Mouse (Mus musculus): ENCODE data around the gene Arl9. TPM values are rescaled to one million over a fixed set of nuclear protein-coding genes. Genes with fewer than 3 reads are reported as not detected.
A peak's percentile ranks its signal among the peaks of the same experiment; 100 is the strongest.
"Not testable (repeated sequence)": the region's sequence is repeated elsewhere in the genome, so short reads cannot be mapped to it uniquely, and the experiment has no call there.

Gene Arl9
- total RNA-seq (2021), result not detected

DNA sequence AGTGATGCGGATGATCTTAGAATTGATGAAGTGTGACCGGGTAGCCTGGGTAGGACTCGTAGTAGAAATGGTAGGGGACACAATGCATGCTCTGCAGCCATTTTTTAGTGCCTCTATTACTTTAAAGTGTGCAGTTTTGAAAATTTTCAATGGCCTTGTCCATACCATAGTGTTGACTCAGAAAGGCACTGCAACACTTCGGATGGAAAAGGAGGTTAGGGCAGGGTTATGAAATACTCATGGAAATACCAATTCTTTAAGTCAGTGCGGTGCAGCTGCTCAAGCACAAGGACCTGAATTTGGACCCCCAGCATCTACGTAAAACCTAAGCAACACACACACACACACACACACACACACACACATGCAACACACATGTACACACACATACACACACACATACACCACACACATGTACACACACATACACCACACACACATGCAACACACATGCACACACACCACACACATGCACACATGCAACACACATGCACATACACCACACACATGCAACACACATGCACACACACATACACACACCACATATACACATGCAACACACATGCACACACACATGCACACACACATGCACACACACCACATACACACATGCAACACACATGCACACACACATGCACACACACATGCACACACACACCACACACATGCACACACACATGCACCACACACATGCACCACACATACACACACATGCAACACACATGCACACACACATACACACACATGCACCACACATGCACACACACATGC is at the start of gene Arl9:
Gene Arl9, plus strand, starts transcription at position 5 of the 771 bp plus-strand sequence.
- intact Hi-C loops (cut with DNase I), result no loop called here

DNA sequence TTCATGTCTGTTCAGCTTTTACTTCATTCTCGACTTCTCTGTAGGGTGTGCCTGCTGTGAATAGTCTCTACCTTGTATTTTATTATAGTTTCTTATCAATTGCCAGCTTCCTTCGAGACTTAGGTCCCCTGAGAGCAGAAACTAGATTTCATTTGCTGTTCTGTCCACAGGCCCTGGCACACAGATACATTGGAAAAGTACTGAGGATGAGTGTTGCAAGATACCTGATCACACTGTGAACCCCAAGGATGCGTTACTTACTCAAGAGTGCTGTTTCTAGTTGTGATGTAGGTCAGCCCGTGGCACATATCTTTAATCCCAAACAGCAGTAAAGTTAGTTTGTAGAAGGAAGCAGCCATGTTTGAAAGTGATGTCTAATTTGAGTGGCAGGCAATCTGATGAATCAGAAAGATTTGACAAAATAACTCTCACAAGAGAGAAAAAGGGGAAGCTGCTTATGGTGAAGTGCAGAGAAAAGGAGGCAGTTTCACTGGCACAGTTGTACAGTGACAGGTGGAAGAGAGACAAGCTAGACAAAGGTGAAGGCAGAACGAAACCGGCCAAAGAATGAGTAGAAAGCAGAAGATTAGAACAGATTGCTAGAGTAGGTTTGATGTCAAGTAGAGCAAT is 49.5 kb upstream of the Arl9 start:
- no peak for DNase-seq
- intact Hi-C loops (cut with DNase I), result no loop called here

More for the DNA sequence above, at the start of gene Arl9:
- no peak for DNase-seq

DNA sequence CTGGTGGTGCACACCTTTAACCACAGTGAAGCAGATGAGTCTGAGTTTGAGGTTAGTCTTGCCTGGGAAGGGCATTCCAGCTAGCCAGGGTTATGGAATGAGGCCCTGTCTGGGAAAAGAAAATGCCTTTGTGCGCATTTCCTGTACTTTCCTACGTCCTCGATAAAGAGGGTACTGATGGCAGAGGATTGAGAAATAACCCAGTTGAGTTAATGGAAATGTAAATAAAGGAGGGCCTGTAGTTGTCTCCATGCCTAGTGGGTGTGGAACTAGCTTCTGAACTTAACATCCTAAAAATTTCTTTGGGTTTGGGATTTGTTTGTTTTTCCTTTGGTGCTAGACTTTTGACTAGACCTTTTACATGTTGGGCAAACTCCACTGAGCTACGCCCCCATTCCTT is 48.4 kb upstream of the Arl9 start:
- intact Hi-C loops (cut with DNase I), result no loop called here
- DNase-seq, result no peak

DNA sequence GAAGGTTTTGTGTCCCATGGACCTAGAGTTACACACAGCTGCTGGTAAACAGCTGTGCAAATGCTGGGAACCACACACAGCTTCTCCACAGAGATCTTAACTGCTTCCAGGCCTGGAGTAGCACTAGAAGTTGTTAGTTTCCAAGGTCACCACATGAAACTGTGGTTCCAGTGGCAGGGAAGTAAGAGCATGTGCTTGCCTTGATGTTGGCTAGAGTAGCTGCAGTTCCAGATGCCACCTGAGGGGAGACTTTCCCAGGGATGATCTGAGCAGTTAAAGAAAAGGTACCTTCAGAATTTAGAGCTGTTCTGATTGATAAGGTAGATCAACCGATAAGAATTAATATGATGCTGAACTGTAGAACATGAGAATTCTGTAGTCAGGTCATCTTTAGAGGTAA is 45.9 kb upstream of the Arl9 start:
- intact Hi-C loops (cut with DNase I), result no loop called here

DNA sequence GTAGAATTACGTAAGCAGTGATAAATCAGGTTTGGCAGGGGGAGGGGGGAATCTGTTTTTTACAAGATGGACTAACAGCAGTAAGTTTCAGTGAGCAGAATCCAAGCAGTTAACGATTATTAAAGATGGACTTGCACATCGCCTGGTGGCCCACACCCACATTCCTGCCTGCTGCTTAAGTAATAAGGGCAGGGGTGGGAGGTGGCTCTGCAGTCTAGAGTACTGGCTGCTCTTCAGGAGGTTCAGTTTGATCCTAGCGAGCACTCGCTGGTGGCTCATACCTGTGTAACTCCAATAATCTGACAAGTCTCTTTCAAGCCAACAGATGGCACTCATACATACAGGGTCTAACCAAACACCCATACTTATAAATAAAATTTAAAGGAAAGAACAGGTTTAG is 44.3 kb upstream of the Arl9 start:
- intact Hi-C loops (cut with DNase I), result no loop called here
- no peak for DNase-seq

More for the DNA sequence above, 45.9 kb upstream of the Arl9 start:
- DNase-seq, result no peak

DNA sequence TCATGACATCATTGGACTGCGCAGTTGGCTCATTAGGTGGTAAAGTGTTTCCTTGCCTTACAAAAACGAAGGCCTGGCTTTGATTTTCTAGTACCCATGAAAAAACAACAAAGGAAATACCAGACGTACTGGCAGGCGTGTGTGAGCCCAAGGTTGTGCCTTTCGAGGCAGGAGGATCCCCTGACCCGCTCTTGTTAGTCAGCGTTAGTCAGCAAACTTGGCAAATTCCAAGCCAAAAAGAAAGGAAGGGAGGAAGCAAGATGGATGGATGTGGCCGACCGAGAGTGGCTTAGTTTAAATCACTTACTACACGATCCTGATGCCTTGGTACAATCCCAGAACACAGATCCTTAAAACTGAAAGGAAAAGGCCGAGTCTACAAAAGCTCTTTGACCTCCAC is 41.3 kb upstream of the Arl9 start:
- no peak for DNase-seq
- intact Hi-C loops (cut with DNase I), result no loop called here

DNA sequence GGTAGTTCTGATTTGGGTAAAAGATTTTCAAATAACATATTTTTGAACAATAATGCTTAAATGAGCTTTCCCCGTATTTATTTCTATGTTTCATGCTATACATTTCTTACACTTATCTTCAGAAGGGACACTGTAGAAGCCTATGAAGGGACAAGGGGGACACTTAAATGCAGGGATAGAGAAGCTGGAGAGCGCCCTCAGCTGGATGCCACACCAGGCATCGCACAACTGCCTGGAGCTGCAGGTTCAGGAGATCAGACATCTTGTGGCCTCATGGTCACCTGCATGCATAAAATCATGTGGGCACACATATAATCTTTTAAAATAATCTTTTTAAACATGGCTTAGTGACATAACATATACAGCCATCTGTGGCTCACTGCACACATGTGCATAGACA is 39.2 kb upstream of the Arl9 start:
- intact Hi-C loops (cut with DNase I), result no loop called here
- DNase-seq, result peak in 1 of 2 experiments; percentile 27

DNA sequence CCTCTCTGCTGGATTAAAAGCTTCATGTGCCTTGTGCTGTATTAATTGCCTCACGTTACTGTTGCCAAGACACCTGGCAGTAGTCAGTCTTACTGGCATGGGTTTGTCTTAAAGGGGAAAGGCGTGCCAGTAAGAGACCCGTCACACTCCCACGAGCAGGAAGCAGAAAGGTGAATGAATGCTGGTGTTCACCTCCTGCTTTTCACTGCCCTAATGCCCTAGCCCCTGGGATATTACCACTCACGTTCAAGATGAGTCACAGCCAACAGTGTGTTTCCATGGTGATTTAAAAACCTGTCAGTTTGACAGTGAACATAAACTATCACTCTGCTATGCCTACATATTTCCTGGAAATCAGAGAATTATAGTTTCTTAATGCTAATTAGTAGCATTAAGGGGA is 34.6 kb upstream of the Arl9 start:
- DNase-seq, result no peak
- intact Hi-C loops (cut with DNase I), result no loop called here

DNA sequence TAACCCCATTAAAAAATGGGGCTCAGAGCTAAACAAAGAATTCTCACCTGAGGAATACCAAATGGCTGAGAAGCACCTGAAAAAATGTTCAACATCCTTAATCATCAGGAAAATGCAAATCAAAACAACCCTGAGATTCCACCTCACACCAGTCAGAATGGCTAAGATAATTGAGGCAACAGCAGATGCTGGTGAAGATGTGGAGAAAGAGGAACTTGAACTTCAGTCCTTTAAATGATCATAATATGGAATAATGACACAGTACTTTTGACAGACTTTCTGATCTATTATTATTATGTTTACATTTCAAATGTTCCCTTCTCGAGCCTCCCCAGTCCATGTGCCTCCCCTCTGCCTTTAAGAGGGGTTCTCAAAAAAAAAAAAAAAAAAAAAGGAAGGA is 32.7 kb upstream of the Arl9 start:
- not testable (repeated sequence) for DNase-seq
- intact Hi-C loops (cut with DNase I), result loop anchor here (10.0 kb wide), 1 partner anchor 386 kb away; the partner anchor contains the start of gene Cep135

DNA sequence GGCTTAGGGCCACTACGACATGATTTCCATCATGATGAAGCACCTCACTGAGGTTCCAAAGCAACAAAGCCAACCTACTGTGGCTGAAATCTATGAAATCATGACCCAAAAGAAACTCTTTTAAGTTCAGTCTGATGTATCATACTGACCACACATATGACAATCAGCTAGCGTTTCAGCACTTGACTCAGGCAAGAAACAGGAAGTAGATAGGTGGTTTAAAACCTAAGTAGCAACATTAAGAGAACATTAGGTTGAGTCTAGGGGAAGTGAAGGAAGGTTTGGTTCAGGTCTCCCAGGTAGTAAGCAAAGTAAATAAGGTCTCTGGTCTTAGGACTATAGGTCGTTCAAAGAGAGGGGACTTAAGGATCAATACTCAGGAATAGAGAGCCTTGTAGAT is 30.4 kb upstream of the Arl9 start:
- DNase-seq, result no peak
- intact Hi-C loops (cut with DNase I), result loop anchor here (10.0 kb wide), 1 partner anchor 389 kb away; the partner anchor contains the start of gene Cep135

DNA sequence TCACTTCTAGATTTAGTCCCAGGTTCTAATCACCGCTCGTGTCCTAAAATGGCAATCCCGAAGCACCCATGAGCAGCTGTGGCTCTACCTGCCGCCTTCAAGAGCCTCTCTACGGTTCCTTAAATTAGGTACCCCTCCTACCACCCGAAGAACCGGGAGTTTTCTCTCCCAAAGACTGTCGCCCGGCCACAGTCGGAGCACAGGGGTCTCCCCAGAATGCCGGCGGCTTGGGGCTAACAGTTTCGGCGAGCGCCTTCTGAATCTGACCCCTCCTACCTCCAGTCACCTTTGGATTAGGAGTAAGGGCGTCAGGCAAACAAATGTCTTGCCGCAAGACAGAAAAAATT is 29.7 kb upstream of the Arl9 start:
- DNase-seq, result no peak
- intact Hi-C loops (cut with DNase I), result loop anchor here (2.0 to 10.0 kb wide), 2 partner anchors 69 to 389 kb away; partner anchors contain the start of genes Aasdh and Cep135

DNA sequence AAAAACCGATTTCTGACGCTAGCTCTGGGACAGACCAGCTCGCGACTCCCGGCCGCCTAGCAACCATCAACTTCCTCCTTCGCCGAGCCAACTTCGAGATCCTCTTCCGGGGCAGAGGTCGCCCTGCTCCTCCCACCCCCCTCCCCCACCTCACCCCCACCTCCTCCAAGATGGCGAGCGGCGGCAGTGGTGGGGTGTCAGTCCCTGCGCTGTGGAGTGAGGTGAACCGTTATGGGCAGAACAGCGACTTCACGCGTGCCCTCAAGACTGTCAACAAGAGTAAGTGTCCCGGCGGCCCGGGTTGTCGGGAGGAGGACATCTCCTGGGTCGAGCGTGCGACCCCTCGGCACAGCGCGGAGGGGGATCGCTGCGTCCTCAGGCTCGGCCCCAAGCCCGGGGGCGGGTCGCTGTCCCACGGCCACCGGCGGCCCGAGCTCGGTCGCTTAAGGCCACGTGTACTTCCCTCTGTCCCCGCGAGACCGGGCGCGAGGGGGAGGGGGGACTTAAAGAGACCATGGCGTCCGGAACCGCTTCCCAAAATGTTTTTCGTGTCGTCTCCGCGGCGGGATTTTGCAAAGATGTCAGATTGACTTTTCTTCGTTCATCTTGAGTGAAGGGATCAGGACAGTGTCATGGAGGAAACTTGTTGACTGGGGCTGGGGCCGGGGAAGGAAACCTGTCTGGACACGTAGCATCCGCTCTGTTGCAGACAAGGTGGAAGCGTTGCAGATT is 29.1 kb upstream of the Arl9 start, which contains the start of gene Srp72:
Gene Srp72, plus strand, starts transcription at position 130 of the 732 bp plus-strand sequence.
- intact Hi-C loops (cut with DNase I), result loop anchor here (2.0 to 10.0 kb wide), 2 partner anchors 70 to 390 kb away; partner anchors contain the start of genes Aasdh and Cep135
- peak; percentile 86 to 91 for DNase-seq

DNA sequence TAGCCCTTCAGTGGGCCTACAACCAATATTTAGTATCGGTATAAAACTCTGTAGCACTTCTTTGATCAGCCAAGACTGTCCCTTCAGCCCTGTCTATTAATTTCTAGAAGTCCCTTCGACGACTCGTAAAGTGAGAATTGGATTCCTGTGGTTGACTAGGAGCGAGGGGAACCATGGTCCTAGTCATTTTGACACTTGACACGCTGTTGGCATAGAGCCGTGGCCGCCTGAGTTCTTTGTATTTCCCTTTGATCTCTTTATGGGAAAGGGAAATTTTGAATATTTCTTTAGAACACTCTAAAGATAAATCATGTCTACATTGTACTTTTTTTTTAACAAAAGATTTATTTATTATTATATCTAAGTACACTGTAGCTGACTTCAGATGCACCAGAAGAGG is 28.1 kb upstream of the Arl9 start:
- no peak for DNase-seq
- intact Hi-C loops (cut with DNase I), result loop anchor here (2.0 to 10.0 kb wide), 2 partner anchors 71 to 391 kb away; partner anchors contain the start of genes Aasdh and Cep135

DNA sequence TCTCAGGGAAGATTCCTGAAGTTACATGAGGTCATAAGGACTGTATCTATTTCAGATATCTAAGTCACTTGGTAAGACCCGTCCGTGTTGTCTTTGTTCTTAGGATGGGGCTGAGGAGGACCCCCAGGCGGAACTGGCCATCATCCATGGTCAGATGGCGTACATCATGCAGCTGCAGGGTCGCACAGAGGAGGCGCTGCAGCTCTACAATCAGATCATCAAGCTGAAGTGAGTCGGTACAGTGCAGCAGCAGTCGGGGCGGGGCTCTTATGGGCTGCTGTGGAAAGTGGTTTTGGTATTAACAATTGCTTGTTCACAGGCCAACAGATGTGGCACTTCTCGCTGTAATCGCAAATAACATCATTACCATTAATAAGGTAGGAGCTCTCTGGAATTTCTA is 19.8 kb upstream of the Arl9 start:
- intact Hi-C loops (cut with DNase I), result no loop called here

DNA sequence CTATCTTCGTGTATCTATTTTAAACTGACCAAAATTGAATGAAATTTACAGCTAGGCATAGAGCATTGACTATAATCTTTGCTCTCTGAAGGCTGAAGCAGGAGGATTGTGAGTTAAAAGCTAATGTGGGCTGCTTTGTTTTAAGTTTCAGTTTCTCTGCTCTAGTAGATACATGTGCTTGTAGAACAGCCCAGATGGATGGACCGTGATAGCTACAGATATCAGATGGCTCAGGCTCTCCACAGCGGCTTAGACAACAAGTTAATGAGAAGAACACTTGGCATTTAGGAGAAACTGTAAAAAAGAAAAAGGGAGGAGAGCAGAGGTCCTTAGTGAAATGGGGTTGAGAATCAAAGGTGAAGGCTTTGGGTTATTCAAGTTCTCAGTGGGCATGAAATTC is 13.1 kb upstream of the Arl9 start:
- intact Hi-C loops (cut with DNase I), result no loop called here
- no peak for DNase-seq

More for the DNA sequence above, 19.8 kb upstream of the Arl9 start:
- no peak for DNase-seq

DNA sequence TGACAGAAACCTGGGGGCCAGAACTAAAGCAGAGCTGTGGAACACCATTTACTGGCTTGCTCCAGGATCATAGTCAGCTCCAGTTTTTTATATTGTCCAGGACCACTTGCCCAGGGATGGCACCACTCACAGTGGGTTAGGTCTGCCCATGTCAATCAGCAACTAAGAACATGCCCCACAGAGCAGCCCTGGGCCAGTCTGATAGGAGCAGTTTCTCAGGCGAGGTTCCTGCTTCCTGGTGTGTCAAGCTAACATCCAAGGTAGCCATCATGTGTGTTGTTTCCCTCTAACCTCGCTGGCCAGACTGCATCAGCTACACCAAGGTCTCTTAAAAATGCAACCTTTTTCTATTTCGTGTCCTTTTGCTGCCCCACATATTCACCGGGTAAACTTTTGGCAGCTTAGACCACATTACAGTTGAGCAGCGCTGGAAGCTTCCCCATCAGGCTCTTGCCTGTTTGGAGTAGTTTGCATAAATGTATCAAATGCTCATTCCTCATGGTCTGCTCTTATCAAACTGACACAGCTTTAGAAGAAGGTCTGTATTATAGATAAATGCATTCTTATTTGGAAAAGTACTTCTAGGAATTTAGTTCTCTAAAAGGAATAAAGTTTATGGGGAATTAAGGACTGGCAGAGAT is 10.6 kb upstream of the Arl9 start:
- intact Hi-C loops (cut with DNase I), result no loop called here
- no peak for DNase-seq

DNA sequence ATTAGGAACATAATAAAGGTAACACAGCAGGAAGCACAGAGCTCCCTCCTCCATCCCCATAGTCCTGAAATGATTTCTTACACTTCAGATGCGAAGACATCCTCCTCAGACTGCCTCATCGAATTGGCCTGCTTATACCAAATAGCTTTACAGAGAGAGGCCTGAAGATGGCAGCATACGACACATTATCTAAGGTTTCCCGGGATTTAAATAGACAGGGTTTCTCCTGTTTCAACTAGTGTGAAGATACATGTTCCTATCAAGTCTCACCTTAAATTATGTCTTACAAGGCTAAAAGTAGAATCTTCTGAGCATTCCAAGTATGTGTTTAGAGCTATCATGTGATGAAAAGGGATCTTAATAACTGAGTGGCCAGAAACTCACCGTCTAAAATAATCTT is 5.4 kb upstream of the Arl9 start:
- peak; percentile 29 for DNase-seq
- intact Hi-C loops (cut with DNase I), result loop anchor here (1.0 to 5.0 kb wide), 3 partner anchors 64 to 219 kb away; no protein-coding TSS in a partner anchor

DNA sequence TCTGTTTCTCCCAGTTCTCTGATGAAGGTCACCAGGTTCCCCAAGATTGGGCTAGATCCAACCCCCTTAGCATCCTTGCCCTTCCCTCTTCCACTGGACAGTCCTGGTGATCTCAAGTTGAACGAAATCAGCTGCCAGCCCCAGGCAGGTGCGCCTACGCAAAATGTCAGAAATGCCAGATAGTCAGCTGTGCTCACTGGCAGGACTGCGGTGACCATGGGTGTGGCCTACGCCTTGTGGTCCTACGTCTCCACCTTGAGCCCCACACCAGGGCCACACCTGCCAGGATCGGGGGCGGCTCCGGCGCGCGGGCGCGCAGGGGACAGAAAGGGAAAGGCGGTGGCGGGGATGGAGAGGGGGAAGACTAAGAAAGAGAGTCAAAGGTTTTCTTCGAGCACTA is 2.7 kb upstream of the Arl9 start:
- intact Hi-C loops (cut with DNase I), result no loop called here
- no peak for DNase-seq

DNA sequence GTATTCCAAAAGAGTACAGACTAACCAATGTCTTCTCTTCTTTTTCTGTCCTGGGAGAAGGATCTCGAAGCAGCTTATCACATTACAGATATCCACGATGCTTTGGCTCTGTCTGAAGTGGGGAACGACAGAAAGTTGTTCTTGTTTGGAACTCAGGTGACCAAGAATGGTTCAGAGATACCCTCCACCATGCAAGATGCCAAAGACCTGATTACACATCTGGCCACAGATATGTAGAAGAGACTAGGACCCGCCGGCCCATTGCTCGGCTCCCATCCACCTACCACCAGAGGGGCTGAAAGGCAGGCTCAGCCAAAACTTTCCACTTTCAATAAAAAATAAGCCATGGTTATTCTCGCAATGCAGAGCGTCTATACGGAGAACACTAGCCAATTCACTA is 6.5 kb downstream of the Arl9 start:
- DNase-seq, result no peak
- intact Hi-C loops (cut with DNase I), result no loop called here

DNA sequence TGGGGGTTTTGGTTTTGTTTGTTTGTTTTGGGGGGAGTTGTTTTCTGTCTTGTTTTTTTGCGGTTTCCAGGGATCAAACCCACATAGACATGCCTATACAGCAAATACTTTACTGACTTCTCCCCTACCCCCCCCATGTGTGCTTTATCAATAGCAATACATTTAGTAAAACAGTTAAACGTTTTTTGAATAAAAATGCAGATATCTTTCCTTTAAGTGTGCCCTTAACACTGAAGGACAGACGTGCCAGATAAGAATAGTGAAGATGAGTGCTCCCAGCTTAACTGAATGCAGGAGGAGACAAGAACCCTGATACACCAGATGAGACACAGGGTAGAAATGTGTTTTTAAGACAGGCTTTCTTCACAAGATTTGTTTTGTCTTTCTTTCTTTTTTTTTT is 7.2 kb downstream of the Arl9 start:
- no peak for DNase-seq
- intact Hi-C loops (cut with DNase I), result no loop called here

DNA sequence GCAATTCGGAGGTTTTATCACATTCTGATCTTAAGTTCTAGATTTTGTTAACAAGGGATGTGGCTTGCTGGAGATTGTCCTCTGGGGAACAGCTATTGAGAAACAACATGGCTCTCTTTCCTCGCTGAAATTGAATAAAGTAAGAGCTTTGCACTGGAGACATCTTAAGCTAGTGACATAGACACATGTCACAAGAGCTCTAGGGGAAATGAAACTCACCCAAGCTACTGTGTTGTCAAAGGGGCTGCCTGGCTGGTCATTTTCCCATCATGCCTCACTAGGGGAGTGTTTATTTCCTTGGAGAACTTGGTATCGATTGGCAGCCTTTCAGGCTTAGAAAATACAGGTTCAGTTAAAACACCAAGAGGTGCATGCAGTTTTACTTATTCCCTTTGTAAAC is 9.3 kb downstream of the Arl9 start:
- intact Hi-C loops (cut with DNase I), result no loop called here
- no peak for DNase-seq
